8 mouse cellular contexts compared by ENCODE assay signal in genomic region chr8:110217198-110217597, GRCm38 (mm10). TPM values are rescaled to one million over a fixed set of nuclear protein-coding genes. Genes with fewer than 3 reads are reported as not detected.
DNase-seq lines count a peak whose midpoint lies in the region; ATAC-seq and TF ChIP-seq lines count a peak whose summit lies in the region.

No protein-coding gene starts in this region.

- H3K4me2 ChIP-seq in intestine, embryonic 16.5 days (ENCODE audit: low read depth, low read length): peak overlapping the region; percentile 60
- H3K4me2 ChIP-seq in neural tube, embryonic 14.5 days (ENCODE audit: low read depth, low read length): peak overlapping the region; percentile 60

- peak overlapping the region; percentile 57 for H3K4me3 ChIP-seq in thymus, adult 2 months (ENCODE audit: control insufficient read depth, insufficient read depth, low read length)
- H3K4me3 ChIP-seq in intestine, embryonic 16.5 days (ENCODE audit: low read length): peak overlapping the region; percentile 54
- peak overlapping the region; percentile 49 for H3K4me3 ChIP-seq in neural tube, embryonic 14.5 days (ENCODE audit: low read depth, low read length)

- no peak for TF ChIP-seq CTCF in thymus, adult 2 months (IDR thresholded peaks at IDR 0.05; ENCODE audit: borderline replicate concordance, control insufficient read depth, extremely low read depth, insufficient read depth, low read length, poor library complexity)

- no peaks in the 10 kb centered on the region for H3K9me3 ChIP-seq in intestine, embryonic 16.5 days (ENCODE audit: control insufficient read depth, low read length)
- H3K9me3 ChIP-seq in neural tube, embryonic 14.5 days (ENCODE audit: control insufficient read depth, low read length): no peaks in the 10 kb centered on the region

- H3K27me3 ChIP-seq in thymus, adult 2 months (ENCODE audit: control insufficient read depth, insufficient read depth, low read length): no peaks in the 10 kb centered on the region
- H3K27me3 ChIP-seq in intestine, embryonic 16.5 days (replicated peaks; ENCODE audit: control insufficient read depth, insufficient read depth, low read length): no peaks in the 10 kb centered on the region
- H3K27me3 ChIP-seq in neural tube, embryonic 14.5 days (ENCODE audit: control insufficient read depth, insufficient read depth, low read length): no peaks in the 10 kb centered on the region

- peak; percentile 92 for DNase-seq in heart, adult 11 months
- DNase-seq in heart, adult 9 months (ENCODE audit: low spot score in 2 of 2): no peak
- DNase-seq in thymus, adult 2 months: peak; percentile 6
- DNase-seq in thymus, postnatal 0 days (ENCODE audit: low spot score): no peak
- no peak for DNase-seq in spleen, postnatal 4 days (ENCODE audit: low spot score in 2 of 2)
- no peak for DNase-seq in spleen, postnatal 36 days (ENCODE audit: low spot score in 2 of 2)

- H3K4me1 ChIP-seq in thymus, adult 2 months (replicated peaks; ENCODE audit: control insufficient read depth, insufficient read depth, low read length): no peaks in the 10 kb centered on the region; the same call in 1 of the 2 replicates
- H3K4me1 ChIP-seq in intestine, embryonic 16.5 days (ENCODE audit: control insufficient read depth, insufficient read depth, low read length): peaks cover 4% of the 10 kb centered on the region; the same call in 1 of the 2 replicates
- peaks cover 7% of the 10 kb centered on the region for H3K4me1 ChIP-seq in neural tube, embryonic 14.5 days (ENCODE audit: control insufficient read depth, insufficient read depth, low read length)

- WGBS in thymus, adult 2 months: 49% methylated on average over 5 of the region's 5 CpGs
- 31% methylated on average over 5 of the region's 5 CpGs for WGBS in intestine, embryonic 16.5 days
- 36% methylated on average over 5 of the region's 5 CpGs for WGBS in neural tube, embryonic 14.5 days

- H3K9ac ChIP-seq in intestine, embryonic 16.5 days (ENCODE audit: low read depth, low read length): no peak overlapping the region
- H3K9ac ChIP-seq in neural tube, embryonic 14.5 days (replicated peaks; ENCODE audit: low read depth, low read length): no peak overlapping the region

- peak; percentile 38 for ATAC-seq in intestine, embryonic 16.5 days
- ATAC-seq in neural tube, embryonic 14.5 days (ENCODE audit: low read depth): peak; percentile 32

- no peak overlapping the region for H3K27ac ChIP-seq in thymus, adult 2 months (ENCODE audit: control insufficient read depth, insufficient read depth, low read length)
- no peak overlapping the region for H3K27ac ChIP-seq in intestine, embryonic 16.5 days (ENCODE audit: low read length)
- peak overlapping the region; percentile 75 for H3K27ac ChIP-seq in neural tube, embryonic 14.5 days (ENCODE audit: low read depth, low read length)

- peaks cover 8% of the 10 kb centered on the region for H3K36me3 ChIP-seq in thymus, adult 2 months (ENCODE audit: control insufficient read depth, insufficient read depth, low read length)
- H3K36me3 ChIP-seq in intestine, embryonic 16.5 days (ENCODE audit: control insufficient read depth, insufficient read depth, low read length): peaks cover 9% of the 10 kb centered on the region; the same call in 1 of the 2 replicates
- peaks cover 12% of the 10 kb centered on the region; the same call in 1 of the 2 replicates for H3K36me3 ChIP-seq in neural tube, embryonic 14.5 days (ENCODE audit: control insufficient read depth, insufficient read depth, low read length)

- no peak for TF ChIP-seq POLR2A in thymus, adult 2 months (IDR thresholded peaks at IDR 0.05; ENCODE audit: control insufficient read depth, extremely low read depth, insufficient read depth, low read length, poor library complexity)

RNA-seq across cellular contexts. Expression of gene Cmtr2, which starts 1.7 kb away (rescaled TPM):
- 5.9 and 6.4 TPM in 2 replicates for polyA plus RNA-seq in thymus, adult 2 months (2012; rRNA removed)
- 6.9 and 7.6 TPM in 2 replicates for polyA plus RNA-seq in thymus, postnatal 0 days (2015; fragmentation: Nextera tagmentation; extraction: Ambion mirVana)
- 7.4 and 8.0 TPM in 2 replicates for polyA plus RNA-seq in intestine, embryonic 16.5 days (2015; fragmentation: Nextera tagmentation; extraction: Ambion mirVana)
- polyA plus RNA-seq in neural tube, embryonic 14.5 days (2014; fragmentation: Nextera tagmentation; extraction: Ambion mirVana): 9.6 and 13.2 TPM in 2 replicates

RNA-seq across cellular contexts. Expression of gene Calb2, which starts 49.2 kb away (rescaled TPM):
- polyA plus RNA-seq in thymus, adult 2 months (2012; rRNA removed): 0.73 and 0.84 TPM in 2 replicates
- 1.3 and 1.4 TPM in 2 replicates for polyA plus RNA-seq in thymus, postnatal 0 days (2015; fragmentation: Nextera tagmentation; extraction: Ambion mirVana)
- not detected in 2 replicates for polyA plus RNA-seq in intestine, embryonic 16.5 days (2015; fragmentation: Nextera tagmentation; extraction: Ambion mirVana)
- polyA plus RNA-seq in neural tube, embryonic 14.5 days (2014; fragmentation: Nextera tagmentation; extraction: Ambion mirVana): 30.3 and 42.7 TPM in 2 replicates

RNA-seq across cellular contexts. Expression of gene Hydin, which starts 49.6 kb away (rescaled TPM):
- 0.13 and 0.19 TPM in 2 replicates for polyA plus RNA-seq in thymus, adult 2 months (2012; rRNA removed)
- polyA plus RNA-seq in thymus, postnatal 0 days (2015; fragmentation: Nextera tagmentation; extraction: Ambion mirVana): 0.14 and 0.18 TPM in 2 replicates
- 0.06 and 0.07 TPM in 2 replicates for polyA plus RNA-seq in intestine, embryonic 16.5 days (2015; fragmentation: Nextera tagmentation; extraction: Ambion mirVana)
- polyA plus RNA-seq in neural tube, embryonic 14.5 days (2014; fragmentation: Nextera tagmentation; extraction: Ambion mirVana): 0.22 and 0.37 TPM in 2 replicates

Comparison
In these comparisons a context has a peak if more than half of its experiments do, and no peak if none do; other contexts are left out.
1. DNase-seq: peak in heart, adult 11 months (single experiment) and thymus, adult 2 months (single experiment); none in heart, adult 9 months (0 of 2), thymus, postnatal 0 days (single experiment), spleen, postnatal 4 days (0 of 2) and spleen, postnatal 36 days (0 of 2).
2. RNA of gene Calb2, which starts 49.2 kb away (polyA plus RNA-seq): 30.3 to 42.7 TPM in neural tube, embryonic 14.5 days; 1.3 to 1.4 TPM in thymus, postnatal 0 days, 0.73 to 0.84 TPM in thymus, adult 2 months and not detected in intestine, embryonic 16.5 days; every median in the first group is over 10 times any median in the second.
3. Peak in every context shown above with its lines, with median percentiles within 50 percentile points of each other: H3K4me3 ChIP-seq.